Mouse (Mus musculus) ovary, adult 18-20 months (tissue): ENCODE data around the gene Emx1.

Experiments used
- DNase-seq: peaks from one replicate; pipeline ENCODE4 v3.0.0; 2022; ENCODE audit warnings: low spot score, mixed read lengths

Emx1 gene

DNA sequence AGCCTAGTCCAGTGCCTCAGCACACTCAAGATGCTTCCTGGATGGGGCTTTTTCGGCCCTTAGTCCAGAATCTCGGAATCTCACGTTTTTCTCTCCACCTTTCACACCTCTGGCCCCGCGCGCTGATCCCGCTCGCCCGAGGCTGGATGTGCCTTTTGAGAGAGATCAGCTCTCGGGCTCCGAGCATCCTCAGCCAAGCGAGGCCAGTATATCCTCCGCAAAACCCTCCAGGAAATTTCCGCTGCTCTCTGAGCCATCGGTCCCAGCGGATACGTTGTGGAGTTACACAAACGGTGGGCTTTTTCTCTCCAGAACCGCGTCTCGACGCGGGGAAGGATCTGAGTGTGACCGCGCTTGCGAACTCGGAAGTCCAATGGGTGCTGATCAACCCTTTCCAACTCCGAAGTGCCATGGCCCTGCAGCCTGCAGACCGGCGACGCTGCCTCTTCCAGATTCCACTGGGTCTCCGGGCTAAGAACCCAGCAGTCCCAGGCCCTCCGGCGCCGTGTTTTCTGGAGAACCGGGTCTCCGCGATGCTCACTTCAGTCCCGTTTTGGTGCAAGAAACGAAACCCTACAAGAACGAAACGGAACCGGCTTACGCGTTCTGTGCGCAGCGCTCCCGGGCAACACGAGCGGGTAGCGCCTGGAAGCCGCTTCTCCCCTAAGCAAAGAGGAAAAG lies 2.8 kb downstream of the Emx1 start:
- no peak for DNase-seq

- no peak for DNase-seq
Observed at GRCm38 (mm10) chr6:85190671-85191070, 3.4 kb downstream of the Emx1 start.

DNA sequence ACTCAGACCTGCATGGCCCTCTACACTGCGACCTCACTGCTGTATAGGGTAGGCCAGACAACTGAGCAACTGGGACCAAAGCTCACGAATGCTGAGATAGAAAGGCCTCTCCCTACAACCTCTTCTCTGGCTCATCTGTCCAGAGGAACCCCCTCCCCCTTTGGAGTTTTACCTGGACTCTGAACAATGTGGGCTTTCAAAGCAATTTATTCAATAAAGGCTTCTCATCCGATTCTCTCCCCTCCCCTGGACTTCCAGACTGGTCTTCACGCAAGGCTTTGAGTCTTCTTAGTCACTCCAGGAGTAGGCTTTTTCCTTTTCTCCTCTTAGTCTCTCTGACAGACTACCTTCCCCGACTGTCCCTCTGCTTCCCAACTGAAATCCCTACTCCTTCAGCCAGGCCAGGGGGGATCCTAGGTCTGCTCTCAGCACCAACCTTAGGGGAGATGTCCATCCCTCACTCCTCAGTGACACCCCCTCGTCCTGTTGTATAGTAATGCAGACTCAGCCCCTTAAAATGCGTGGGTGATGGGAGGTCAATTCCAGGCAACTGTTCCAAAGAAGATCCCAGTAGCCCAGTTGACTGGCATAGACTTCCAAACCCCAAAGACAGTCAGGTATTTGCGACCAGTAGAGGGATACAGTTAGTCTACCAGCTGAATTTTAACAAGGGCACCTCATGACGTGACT lies 4.7 kb downstream of the Emx1 start:
- DNase-seq, result no peak

GRCm38 (mm10) chr6:85193381-85194318 lies 6.4 kb downstream of the Emx1 start:
- DNase-seq, result no peak

- DNase-seq, result no peak
Observed at GRCm38 (mm10) chr6:85197951-85198350, 10.7 kb downstream of the Emx1 start.

- DNase-seq, result no peak
Observed at GRCm38 (mm10) chr6:85206182-85206938, 19.1 kb downstream of the Emx1 start.

GRCm38 (mm10) chr6:85206939-85207285 lies 19.7 kb downstream of the Emx1 start:
- no peak for DNase-seq

DNA sequence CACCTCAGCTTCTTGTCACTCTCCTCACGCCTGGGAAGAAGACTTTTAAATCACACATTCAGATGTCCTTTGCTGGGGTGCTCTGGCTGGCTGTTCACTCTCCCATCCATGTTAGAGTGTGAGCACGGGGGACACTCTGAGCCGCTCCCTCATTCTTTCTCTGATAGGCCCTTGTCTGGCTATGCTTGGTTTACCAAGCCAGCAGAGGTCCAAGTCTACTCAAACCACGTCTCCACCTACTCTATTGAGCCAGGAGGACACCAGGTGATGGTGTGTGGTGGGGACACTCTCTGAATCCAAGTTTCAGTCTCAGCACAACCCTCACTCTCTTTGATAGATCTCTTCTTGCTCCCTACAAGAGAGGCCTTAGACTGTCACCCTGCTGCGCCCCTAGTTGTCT lies 20.1 kb downstream of the Emx1 start:
- DNase-seq, result no peak

GRCm38 (mm10) chr6:85209226-85209967 lies 22.2 kb downstream of the Emx1 start:
- no peak for DNase-seq

DNA sequence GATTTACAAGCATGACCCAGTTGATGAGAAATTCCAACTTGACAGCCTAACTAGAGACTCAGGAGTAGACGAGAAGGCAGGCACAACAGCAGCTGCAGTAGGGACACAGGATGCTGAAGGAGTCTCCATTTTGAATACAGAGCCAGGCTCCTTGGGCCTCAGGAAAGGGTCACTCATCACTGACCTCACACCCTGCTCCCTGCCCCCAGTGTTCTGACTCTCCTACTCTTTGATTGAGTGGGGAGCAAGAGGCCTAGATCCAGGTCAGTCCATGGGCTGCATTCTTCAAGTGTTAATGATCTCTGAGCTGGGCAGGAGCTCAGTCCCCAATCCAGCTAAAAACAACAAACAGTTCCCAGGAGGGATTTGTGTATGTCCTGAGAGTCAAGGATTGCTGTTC lies 23.4 kb downstream of the Emx1 start:
- no peak for DNase-seq

DNA sequence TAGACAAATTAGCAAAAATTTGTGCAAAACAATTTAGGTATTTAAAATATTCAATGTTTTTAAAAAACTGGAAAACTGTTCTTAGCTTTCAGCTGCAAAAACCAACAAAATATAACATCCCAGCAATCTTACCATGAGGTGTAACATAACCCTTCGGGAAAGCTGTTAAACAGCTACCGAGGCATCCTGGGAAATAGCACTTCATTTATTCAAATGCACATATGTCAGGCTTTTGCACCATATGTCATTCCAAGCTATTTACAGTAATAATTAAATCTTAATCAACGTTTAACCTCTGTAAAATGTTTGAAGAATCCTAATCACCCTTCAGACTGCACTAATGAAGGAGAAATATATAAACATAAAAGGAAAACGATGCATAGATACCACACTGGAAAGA lies 31.0 kb downstream of the Emx1 start:
- no peak for DNase-seq

GRCm38 (mm10) chr6:85218684-85219445 lies 31.6 kb downstream of the Emx1 start:
- no peak for DNase-seq

- no peak for DNase-seq
Observed at GRCm38 (mm10) chr6:85219706-85220105, 32.5 kb downstream of the Emx1 start.

- DNase-seq, result no peak
Observed at GRCm38 (mm10) chr6:85220917-85221316, 33.7 kb downstream of the Emx1 start.

- DNase-seq, result no peak
Observed at GRCm38 (mm10) chr6:85222551-85222950, 35.3 kb downstream of the Emx1 start.

- DNase-seq, result no peak
Observed at GRCm38 (mm10) chr6:85223498-85224150, 36.4 kb downstream of the Emx1 start.

GRCm38 (mm10) chr6:85224442-85224891 lies 37.2 kb downstream of the Emx1 start:
- no peak for DNase-seq

GRCm38 (mm10) chr6:85226570-85226969 lies 39.3 kb downstream of the Emx1 start:
- DNase-seq, result no peak

GRCm38 (mm10) chr6:85227520-85227919 lies 40.3 kb downstream of the Emx1 start:
- DNase-seq, result no peak

GRCm38 (mm10) chr6:85230762-85231161 lies 43.5 kb downstream of the Emx1 start:
- DNase-seq, result no peak
